Mouse (Mus musculus) activated CD4-positive, CD25-positive, alpha-beta regulatory T cell, adult 4 months (primary cell): ENCODE data around the gene N4bp3. TPM values are rescaled to one million over a fixed set of nuclear protein-coding genes. Genes with fewer than 3 reads are reported as not detected.

ENCODE experiments used
- ATAC-seq: one replicate; pipeline ENCODE4 v1.8.0; 2017
- polyA plus RNA-seq, 2 experiments: library from polyadenylated mRNA; unstranded; fragments of 100-300 nt; shearing (Covaris generic); gene quantifications; one replicate each; pipeline ENCODE4 v1.2.1; 2017

Gene N4bp3
- polyA plus RNA-seq, 2 experiments from 2014 or later, result 1.7 to 2.1 TPM

DNA sequence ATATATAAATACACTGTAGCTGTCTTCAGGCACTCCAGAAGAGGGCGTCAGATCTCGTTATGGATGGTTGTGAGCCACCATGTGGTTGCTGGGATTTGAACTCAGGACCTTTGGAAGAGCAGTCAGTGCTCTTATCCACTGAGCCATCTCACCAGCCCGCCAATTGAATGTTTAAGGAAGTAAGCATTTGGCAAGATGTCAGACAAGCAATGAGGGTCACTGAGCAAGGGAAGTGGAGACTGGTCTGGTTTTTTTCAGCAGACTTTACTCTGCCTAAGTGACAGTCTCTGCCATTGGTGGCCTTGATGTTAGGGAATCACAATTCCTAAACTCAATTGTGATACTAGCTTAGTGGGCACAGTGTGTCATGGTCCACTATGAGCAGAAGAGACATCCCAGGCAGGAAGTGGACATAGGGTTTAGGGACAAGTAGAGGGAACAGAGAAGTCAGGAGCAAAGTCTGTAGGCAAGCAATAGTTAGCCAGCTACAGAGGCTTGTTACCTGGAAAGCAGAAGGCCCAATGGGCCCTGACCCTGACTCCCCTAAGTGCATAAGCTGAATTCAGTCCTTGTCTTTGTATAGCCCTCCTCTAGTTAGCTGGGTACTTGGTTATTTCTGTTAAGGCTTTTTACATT, 55.8 kb downstream of the N4bp3 start:
- no peak for ATAC-seq

DNA sequence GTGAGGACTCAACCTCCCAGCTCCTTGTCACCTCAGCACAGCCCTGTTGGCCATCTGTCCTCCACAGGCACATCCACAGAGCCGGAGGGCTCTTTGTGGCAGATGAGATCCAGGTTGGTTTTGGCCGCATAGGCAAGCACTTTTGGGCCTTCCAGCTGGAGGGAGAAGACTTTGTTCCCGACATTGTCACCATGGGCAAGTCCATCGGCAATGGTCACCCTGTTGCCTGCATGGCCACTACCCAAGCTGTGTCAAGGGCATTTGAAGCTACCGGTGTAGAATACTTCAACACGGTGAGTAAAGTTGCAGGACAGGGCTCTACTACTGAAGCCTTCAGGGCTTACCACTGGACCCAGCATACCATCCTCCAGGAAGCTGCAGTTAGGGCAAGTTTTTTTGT, 56.8 kb downstream of the N4bp3 start:
- ATAC-seq, result no peak

DNA sequence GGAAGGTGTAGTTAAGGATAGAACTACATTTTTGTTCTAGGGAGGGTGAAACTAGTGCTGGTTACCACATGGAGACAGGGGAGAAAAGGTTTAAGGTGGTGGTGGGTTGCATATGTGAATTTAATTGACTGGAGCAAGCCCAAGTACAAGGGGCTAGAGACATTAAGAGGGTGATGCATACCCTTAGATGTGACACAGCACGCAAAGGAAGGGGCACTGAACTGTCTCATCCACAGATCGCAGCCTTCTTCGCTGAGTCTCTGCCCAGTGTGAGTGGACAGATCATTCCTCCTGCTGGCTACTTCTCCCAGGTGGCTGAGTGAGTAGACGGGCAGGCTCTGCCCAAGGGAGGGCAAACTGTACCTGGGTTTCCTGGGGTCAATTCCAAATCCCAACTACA, 57.3 kb downstream of the N4bp3 start:
- no peak for ATAC-seq

Other genes with a start within 250 kb of the N4bp3 start
- 10 to 100 TPM; 23.9 to 29.7 TPM for gene Phykpl, start 66.1 kb downstream of the N4bp3 start, polyA plus RNA-seq
- 10 to 100 TPM; 39.0 to 43.1 TPM for gene Hnrnpab, start 44.0 kb downstream of the N4bp3 start, polyA plus RNA-seq
- 100 to 1,000 TPM; 128 to 145 TPM for gene Nhp2, start 31.1 kb downstream of the N4bp3 start, polyA plus RNA-seq
- gene Rmnd5b, start 14.9 kb downstream of the N4bp3 start, polyA plus RNA-seq, result 10 to 100 TPM; 33.3 to 38.6 TPM
- 1 to 10 TPM in 1 of 2 experiments, under 1 TPM in 1; 0.60 to 1.1 TPM for gene D930048N14Rik, start 112 bp upstream of the N4bp3 start, polyA plus RNA-seq
- 10 to 100 TPM; 19.5 to 25.1 TPM for gene 0610009B22Rik, start 38.0 kb upstream of the N4bp3 start, polyA plus RNA-seq
- 10 to 100 TPM; 20.9 to 28.3 TPM for gene Sec24a, start 112.8 kb upstream of the N4bp3 start, polyA plus RNA-seq
- gene Sar1b, start 112.8 kb upstream of the N4bp3 start, polyA plus RNA-seq, result 100 to 1,000 TPM; 152 to 155 TPM
- gene Jade2, start 206.8 kb upstream of the N4bp3 start, polyA plus RNA-seq, result 10 to 100 TPM; 13.5 to 17.6 TPM